Mouse (Mus musculus): ENCODE data around the gene Gramd4. TPM values are rescaled to one million over a fixed set of nuclear protein-coding genes. Genes with fewer than 3 reads are reported as not detected.

Gene Gramd4
- polyA plus RNA-seq, 1 experiment from 2014 or later: 7.6 TPM

- H3K9ac ChIP-seq (ENCODE audit: low read depth, low read length): no peak overlapping the region
- H3K9me3 ChIP-seq (ENCODE audit: control insufficient read depth, low read length): no peaks in the 10 kb centered on the region
- WGBS: 75% methylated on average over 9 of the region's 10 CpGs
- H3K27me3 ChIP-seq (replicated peaks; ENCODE audit: control insufficient read depth, insufficient read depth, low read length): no peaks in the 10 kb centered on the region
- H3K4me3 ChIP-seq (ENCODE audit: low read depth, low read length): no peak overlapping the region
- H3K36me3 ChIP-seq (ENCODE audit: control insufficient read depth, insufficient read depth, low read length): 0 out of 2 replicates have a peak, but pooled peaks cover 4% of the 10 kb centered on the region
- ATAC-seq (ENCODE audit: low read depth): no peak
- no peak for DNase-seq (ENCODE audit: low spot score)
- H3K4me1 ChIP-seq (ENCODE audit: control insufficient read depth, insufficient read depth, low read length): peaks cover 8% of the 10 kb centered on the region
- no peak overlapping the region for H3K4me2 ChIP-seq (ENCODE audit: low read depth, low read length)
- H3K27ac ChIP-seq (replicated peaks; ENCODE audit: low read depth, low read length): no peak overlapping the region
Measured at GRCm38 (mm10) chr15:86069011-86069791, 11.7 kb downstream of the Gramd4 start.

DNA sequence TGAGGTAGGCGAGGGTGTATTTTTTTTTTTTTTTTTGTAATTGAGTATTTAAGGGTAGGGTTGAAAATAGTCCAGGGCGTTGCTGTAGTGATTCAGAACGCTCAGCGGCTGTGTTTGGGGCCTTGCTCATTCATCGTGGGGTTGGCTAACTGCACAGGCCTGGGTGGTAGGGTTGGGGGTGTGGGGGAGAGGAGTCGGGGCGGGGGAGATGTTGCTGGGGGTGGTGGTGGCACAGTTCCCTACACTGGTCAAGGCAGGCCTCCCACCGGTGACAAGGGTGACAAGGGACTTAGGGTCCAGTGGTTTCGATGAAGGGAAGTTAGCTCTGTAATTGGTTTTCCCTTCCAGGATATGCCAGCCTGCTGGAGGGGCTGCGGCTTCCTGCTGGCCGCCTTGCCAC lies 12.9 kb downstream of the Gramd4 start:
- no peak for DNase-seq (ENCODE audit: low spot score)
- Histone ChIP-seq H3K36me3 (ENCODE audit: control insufficient read depth, insufficient read depth, low read length) (0 out of 2 replicates have a peak, but pooled peaks cover 4% of the 10 kb centered on the region), H3K4me3 (ENCODE audit: low read depth, low read length) (no peak overlapping the region), H3K27ac (replicated peaks; ENCODE audit: low read depth, low read length) (no peak overlapping the region), H3K4me2 (ENCODE audit: low read depth, low read length) (no peak overlapping the region), H3K27me3 (replicated peaks; ENCODE audit: control insufficient read depth, insufficient read depth, low read length) (no peaks in the 10 kb centered on the region), H3K9me3 (ENCODE audit: control insufficient read depth, low read length) (no peaks in the 10 kb centered on the region), H3K4me1 (ENCODE audit: control insufficient read depth, insufficient read depth, low read length) (peaks cover 8% of the 10 kb centered on the region), H3K9ac (ENCODE audit: low read depth, low read length) (no peak overlapping the region)
- 69% methylated on average over 11 of the region's 11 CpGs for WGBS
- ATAC-seq (ENCODE audit: low read depth): no peak

DNA sequence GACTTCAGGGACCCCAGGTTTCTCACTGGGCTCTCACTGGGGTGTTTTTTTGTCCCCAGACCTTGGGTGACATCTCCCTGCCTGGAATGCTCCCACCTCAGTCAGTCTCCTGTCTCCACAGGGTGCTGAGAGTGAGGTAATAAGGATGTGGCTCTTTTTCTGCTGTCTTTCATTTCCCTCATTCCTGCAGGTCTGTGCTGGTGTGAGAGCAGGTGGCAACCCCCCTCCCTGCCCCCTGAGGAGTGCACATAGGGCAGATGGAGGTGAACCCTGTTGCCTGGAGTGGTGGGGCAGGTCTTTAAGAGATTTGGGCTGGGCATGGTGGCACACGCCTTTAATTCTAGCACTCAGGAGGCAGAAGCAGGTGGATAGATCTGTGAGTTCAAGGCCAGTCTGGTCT lies 13.7 kb downstream of the Gramd4 start:
- H3K9me3 ChIP-seq (ENCODE audit: control insufficient read depth, low read length): no peaks in the 10 kb centered on the region

DNA sequence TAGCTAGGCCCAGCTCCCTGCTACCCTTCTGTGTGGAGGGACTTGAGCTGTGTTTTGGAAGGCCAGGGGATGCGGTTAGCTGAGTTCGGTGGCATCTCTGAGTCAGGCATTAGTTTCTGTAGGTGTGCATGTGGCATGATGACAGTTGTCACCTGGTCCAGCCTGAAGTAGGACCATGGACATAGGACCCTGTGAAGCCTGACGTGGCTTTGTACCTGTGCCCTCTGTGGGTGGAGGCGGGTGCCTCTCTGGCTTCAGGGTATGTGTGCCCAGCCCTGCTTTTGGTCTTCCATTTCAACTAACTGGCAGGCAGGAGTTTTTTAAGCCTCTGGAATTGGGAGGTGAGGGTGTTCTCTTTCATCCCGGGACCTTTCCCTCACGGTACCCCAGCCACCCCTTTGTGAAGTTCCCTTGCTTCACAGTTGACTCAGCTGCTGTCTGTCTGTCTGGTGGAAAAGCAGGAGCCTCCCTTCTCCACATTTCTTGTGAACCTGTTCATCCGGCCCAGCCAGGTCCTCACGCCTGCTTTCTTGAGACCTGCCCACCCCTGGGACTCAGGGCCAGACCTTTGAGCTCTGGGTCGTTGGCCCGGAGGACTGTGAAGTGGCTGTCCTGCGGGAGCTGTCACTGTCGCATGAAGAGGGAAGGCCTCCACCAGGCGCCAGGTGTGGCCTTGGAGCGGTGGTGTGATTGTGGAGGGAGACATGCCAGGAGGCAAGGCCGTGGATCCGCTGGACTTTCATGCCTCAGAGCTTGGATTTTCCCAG lies 16.9 kb downstream of the Gramd4 start:
- H3K27ac ChIP-seq (replicated peaks; ENCODE audit: low read depth, low read length): no peak overlapping the region
- 81% methylated on average over 16 of the region's 16 CpGs for WGBS

More for the DNA sequence above, 13.7 kb downstream of the Gramd4 start:
- Histone ChIP-seq H3K4me3 (ENCODE audit: low read depth, low read length) (no peak overlapping the region), H3K36me3 (ENCODE audit: control insufficient read depth, insufficient read depth, low read length) (no peaks in the 10 kb centered on the region), H3K9ac (ENCODE audit: low read depth, low read length) (no peak overlapping the region), H3K27ac (replicated peaks; ENCODE audit: low read depth, low read length) (no peak overlapping the region), H3K4me2 (ENCODE audit: low read depth, low read length) (no peak overlapping the region), H3K4me1 (ENCODE audit: control insufficient read depth, insufficient read depth, low read length) (peaks cover 8% of the 10 kb centered on the region), H3K27me3 (replicated peaks; ENCODE audit: control insufficient read depth, insufficient read depth, low read length) (no peaks in the 10 kb centered on the region)
- 85% methylated on average over 1 of the region's 1 CpGs for WGBS
- DNase-seq (ENCODE audit: low spot score) (no peak), ATAC-seq (ENCODE audit: low read depth) (no peak)

GRCm38 (mm10) chr15:86075305-86076047 lies 18.0 kb downstream of the Gramd4 start:
- Histone ChIP-seq H3K4me3 (ENCODE audit: low read depth, low read length) (no peak overlapping the region), H3K36me3 (ENCODE audit: control insufficient read depth, insufficient read depth, low read length) (no peaks in the 10 kb centered on the region), H3K4me2 (ENCODE audit: low read depth, low read length) (no peak overlapping the region), H3K9ac (ENCODE audit: low read depth, low read length) (no peak overlapping the region), H3K27me3 (replicated peaks; ENCODE audit: control insufficient read depth, insufficient read depth, low read length) (no peaks in the 10 kb centered on the region), H3K27ac (replicated peaks; ENCODE audit: low read depth, low read length) (no peak overlapping the region), H3K4me1 (ENCODE audit: control insufficient read depth, insufficient read depth, low read length) (no peaks in the 10 kb centered on the region), H3K9me3 (ENCODE audit: control insufficient read depth, low read length) (no peaks in the 10 kb centered on the region)
- ATAC-seq (ENCODE audit: low read depth) (no peak), DNase-seq (ENCODE audit: low spot score) (no peak)
- 88% methylated on average over 20 of the region's 20 CpGs for WGBS

More for the DNA sequence above, 16.9 kb downstream of the Gramd4 start:
- Histone ChIP-seq H3K9ac (ENCODE audit: low read depth, low read length) (no peak overlapping the region), H3K9me3 (ENCODE audit: control insufficient read depth, low read length) (no peaks in the 10 kb centered on the region), H3K27me3 (replicated peaks; ENCODE audit: control insufficient read depth, insufficient read depth, low read length) (no peaks in the 10 kb centered on the region), H3K4me2 (ENCODE audit: low read depth, low read length) (no peak overlapping the region), H3K4me3 (ENCODE audit: low read depth, low read length) (no peak overlapping the region), H3K36me3 (ENCODE audit: control insufficient read depth, insufficient read depth, low read length) (no peaks in the 10 kb centered on the region), H3K4me1 (ENCODE audit: control insufficient read depth, insufficient read depth, low read length) (no peaks in the 10 kb centered on the region)
- DNase-seq (ENCODE audit: low spot score): no peak
- ATAC-seq (ENCODE audit: low read depth): no peak

DNA sequence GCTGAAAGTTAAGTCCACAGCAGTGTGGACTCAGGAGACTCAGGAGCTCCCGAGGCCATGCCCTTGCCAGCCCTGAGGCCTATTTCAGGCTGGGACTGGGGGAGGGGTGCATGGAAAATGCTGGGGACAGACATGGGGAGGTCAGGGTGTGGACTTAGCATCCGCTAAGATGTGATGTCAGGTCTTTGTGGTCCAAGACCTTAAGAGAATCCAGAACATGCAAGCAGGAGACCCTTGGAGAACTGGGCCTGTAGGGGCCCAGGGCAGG lies 18.5 kb downstream of the Gramd4 start:
- Histone ChIP-seq H3K9ac (ENCODE audit: low read depth, low read length) (no peak overlapping the region), H3K27me3 (replicated peaks; ENCODE audit: control insufficient read depth, insufficient read depth, low read length) (no peaks in the 10 kb centered on the region), H3K27ac (replicated peaks; ENCODE audit: low read depth, low read length) (no peak overlapping the region), H3K36me3 (ENCODE audit: control insufficient read depth, insufficient read depth, low read length) (no peaks in the 10 kb centered on the region), H3K9me3 (ENCODE audit: control insufficient read depth, low read length) (no peaks in the 10 kb centered on the region), H3K4me3 (ENCODE audit: low read depth, low read length) (no peak overlapping the region), H3K4me2 (ENCODE audit: low read depth, low read length) (no peak overlapping the region), H3K4me1 (ENCODE audit: control insufficient read depth, insufficient read depth, low read length) (no peaks in the 10 kb centered on the region)
- DNase-seq (ENCODE audit: low spot score) (no peak), ATAC-seq (ENCODE audit: low read depth) (no peak)
- WGBS: 70% methylated on average over 2 of the region's 2 CpGs

GRCm38 (mm10) chr15:86076378-86076777 lies 18.9 kb downstream of the Gramd4 start:
- H3K27ac ChIP-seq (replicated peaks; ENCODE audit: low read depth, low read length): no peak overlapping the region
- DNase-seq (ENCODE audit: low spot score): no peak
- WGBS: 73% methylated on average over 8 of the region's 8 CpGs
- no peak overlapping the region for H3K4me3 ChIP-seq (ENCODE audit: low read depth, low read length)
- no peaks in the 10 kb centered on the region for H3K36me3 ChIP-seq (ENCODE audit: control insufficient read depth, insufficient read depth, low read length)
- ATAC-seq (ENCODE audit: low read depth): no peak
- H3K4me1 ChIP-seq (ENCODE audit: control insufficient read depth, insufficient read depth, low read length): 0 out of 2 replicates have a peak, but pooled peaks cover under 1% of the 10 kb centered on the region
- H3K9ac ChIP-seq (ENCODE audit: low read depth, low read length): no peak overlapping the region
- no peaks in the 10 kb centered on the region for H3K9me3 ChIP-seq (ENCODE audit: control insufficient read depth, low read length)
- H3K27me3 ChIP-seq (replicated peaks; ENCODE audit: control insufficient read depth, insufficient read depth, low read length): no peaks in the 10 kb centered on the region
- no peak overlapping the region for H3K4me2 ChIP-seq (ENCODE audit: low read depth, low read length)

DNA sequence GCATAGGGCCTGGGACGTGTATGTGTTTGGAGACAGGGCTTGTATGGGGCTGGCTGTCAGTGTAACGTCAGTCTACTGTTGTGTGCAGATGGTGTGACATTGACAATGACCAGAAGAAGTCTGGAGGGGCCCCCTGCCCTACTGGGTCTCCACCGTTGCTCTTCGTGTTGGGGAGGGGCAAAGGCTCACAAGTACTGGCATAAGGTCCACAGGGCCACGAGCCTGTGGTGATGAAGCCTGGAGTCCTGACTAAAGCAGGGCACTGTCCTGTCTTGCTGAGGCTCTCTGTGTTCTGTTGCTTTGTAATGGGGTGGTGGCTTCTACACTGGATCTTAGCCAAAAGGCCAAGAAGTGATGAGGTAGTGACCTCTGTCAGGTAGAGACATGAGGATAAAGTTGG lies 20.4 kb downstream of the Gramd4 start:
- Histone ChIP-seq H3K4me1 (ENCODE audit: control insufficient read depth, insufficient read depth, low read length) (peaks cover 10% of the 10 kb centered on the region; the same call in 1 of the 2 replicates), H3K9me3 (ENCODE audit: control insufficient read depth, low read length) (no peaks in the 10 kb centered on the region), H3K36me3 (ENCODE audit: control insufficient read depth, insufficient read depth, low read length) (no peaks in the 10 kb centered on the region), H3K9ac (ENCODE audit: low read depth, low read length) (no peak overlapping the region), H3K4me2 (ENCODE audit: low read depth, low read length) (no peak overlapping the region), H3K27me3 (replicated peaks; ENCODE audit: control insufficient read depth, insufficient read depth, low read length) (no peaks in the 10 kb centered on the region), H3K27ac (replicated peaks; ENCODE audit: low read depth, low read length) (no peak overlapping the region), H3K4me3 (ENCODE audit: low read depth, low read length) (no peak overlapping the region)
- WGBS: 71% methylated on average over 5 of the region's 5 CpGs
- no peak for ATAC-seq (ENCODE audit: low read depth)
- DNase-seq (ENCODE audit: low spot score): no peak
